Mouse (Mus musculus) 416B (cell line): Measurements from ENCODE around the gene Ankrd52.

Experiments used
- DNase-seq: peaks from one replicate; pipeline ENCODE4 v3.0.0; 2011; ENCODE audit warnings: low read depth

Gene Ankrd52

GRCm38 (mm10) chr10:128403931-128404330 lies 27.0 kb downstream of the Ankrd52 start:
- no peak for DNase-seq

- peak; percentile 52 for DNase-seq
Observed at GRCm38 (mm10) chr10:128408591-128409535, 31.9 kb downstream of the Ankrd52 start.

- DNase-seq = peak; percentile 99
Observed at GRCm38 (mm10) chr10:128409692-128410559, 33.0 kb downstream of the Ankrd52 start.

GRCm38 (mm10) chr10:128410560-128410845 lies 33.6 kb downstream of the Ankrd52 start:
- DNase-seq = peak; percentile 82

GRCm38 (mm10) chr10:128411211-128412054 lies 34.5 kb downstream of the Ankrd52 start, which contains the start of the genes Nabp2 and Rnf41:
Gene Nabp2, minus strand, starts transcription at chr10:128411492.
Gene Rnf41, plus strand, starts transcription at chr10:128411657.
- DNase-seq = peak; percentile 98

- no peak for DNase-seq
Observed at GRCm38 (mm10) chr10:128412055-128412381, 35.1 kb downstream of the Ankrd52 start.

- DNase-seq = peak; percentile 48
Observed at GRCm38 (mm10) chr10:128412558-128412957, 35.6 kb downstream of the Ankrd52 start.

- no peak for DNase-seq
Observed at GRCm38 (mm10) chr10:128413076-128413475, 36.2 kb downstream of the Ankrd52 start.

GRCm38 (mm10) chr10:128414848-128415247 lies 37.9 kb downstream of the Ankrd52 start:
- DNase-seq = no peak

- DNase-seq = no peak
Observed at GRCm38 (mm10) chr10:128422426-128422825, 45.5 kb downstream of the Ankrd52 start.

GRCm38 (mm10) chr10:128424604-128425003 lies 47.7 kb downstream of the Ankrd52 start:
- DNase-seq = peak; percentile 76

- no peak for DNase-seq
Observed at GRCm38 (mm10) chr10:128425260-128425659, 48.3 kb downstream of the Ankrd52 start.

- no peak for DNase-seq
Observed at GRCm38 (mm10) chr10:128429052-128429451, 52.1 kb downstream of the Ankrd52 start.

GRCm38 (mm10) chr10:128429454-128429853 lies 52.5 kb downstream of the Ankrd52 start:
- DNase-seq = no peak

GRCm38 (mm10) chr10:128433417-128433816 lies 56.5 kb downstream of the Ankrd52 start:
- no peak for DNase-seq

- DNase-seq = no peak
Observed at GRCm38 (mm10) chr10:128434681-128435080, 57.8 kb downstream of the Ankrd52 start.

GRCm38 (mm10) chr10:128435186-128435823 lies 58.4 kb downstream of the Ankrd52 start:
- DNase-seq = no peak

GRCm38 (mm10) chr10:128435873-128436272 lies 59.0 kb downstream of the Ankrd52 start:
- no peak for DNase-seq

GRCm38 (mm10) chr10:128436376-128436775 lies 59.5 kb downstream of the Ankrd52 start:
- no peak for DNase-seq

GRCm38 (mm10) chr10:128438675-128439279 lies 61.9 kb downstream of the Ankrd52 start:
- no peak for DNase-seq

GRCm38 (mm10) chr10:128440407-128440806 lies 63.5 kb downstream of the Ankrd52 start:
- DNase-seq = peak; percentile 34
